Mouse (Mus musculus) induced T-regulatory cell, adult 2 months (primary cell): ENCODE results near the gene Padi3.

ENCODE experiments used
- DNase-seq: peaks from one replicate; pipeline ENCODE4 v3.0.0-alpha.2; 2012; ENCODE audit warnings: low read depth

Gene Padi3

DNA sequence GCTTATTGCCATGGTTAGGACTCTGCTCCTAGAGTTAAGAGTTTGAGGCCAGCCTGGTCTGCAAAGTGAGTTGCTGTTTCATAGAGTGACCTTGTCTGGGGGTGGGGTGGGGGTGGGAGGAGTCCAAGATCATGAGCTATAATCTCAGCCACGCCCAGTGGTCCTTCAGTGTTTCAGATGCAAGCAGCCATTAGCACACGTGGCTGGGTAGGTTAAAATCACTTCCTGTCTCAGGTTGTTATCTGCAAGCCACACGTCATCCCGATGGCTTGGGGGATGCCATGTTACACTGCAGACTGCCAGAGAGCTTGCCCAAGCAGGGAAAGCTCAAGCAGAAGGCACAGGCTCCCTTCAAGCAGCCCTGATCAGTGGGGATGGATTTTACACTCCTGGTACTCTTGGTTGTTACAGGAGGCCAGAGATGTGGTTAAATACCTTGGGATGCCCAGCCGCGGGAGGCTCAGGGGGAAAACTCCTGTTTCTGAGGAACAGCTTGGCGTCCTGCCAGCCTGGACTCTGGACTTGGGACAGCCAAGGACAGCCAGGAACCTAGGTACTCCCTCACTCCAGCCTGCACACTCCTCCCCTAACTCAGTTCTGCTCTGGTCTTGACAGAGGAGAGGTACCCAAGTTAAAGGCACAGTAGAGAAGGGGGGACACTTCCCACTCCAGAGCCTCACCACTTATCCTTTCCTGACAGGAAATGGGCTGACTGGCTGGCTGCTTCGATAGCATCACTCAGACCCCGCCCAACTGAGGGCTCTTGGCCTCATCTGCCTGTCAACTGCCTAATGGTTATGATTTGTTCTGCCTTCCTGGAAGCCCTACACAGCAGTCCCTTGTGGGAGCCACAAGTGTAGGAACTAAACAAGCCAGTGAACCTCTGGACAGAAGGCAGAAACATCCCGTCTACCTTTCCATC lies 5.8 kb upstream of the Padi3 start:
- DNase-seq = peak; percentile 86

DNA sequence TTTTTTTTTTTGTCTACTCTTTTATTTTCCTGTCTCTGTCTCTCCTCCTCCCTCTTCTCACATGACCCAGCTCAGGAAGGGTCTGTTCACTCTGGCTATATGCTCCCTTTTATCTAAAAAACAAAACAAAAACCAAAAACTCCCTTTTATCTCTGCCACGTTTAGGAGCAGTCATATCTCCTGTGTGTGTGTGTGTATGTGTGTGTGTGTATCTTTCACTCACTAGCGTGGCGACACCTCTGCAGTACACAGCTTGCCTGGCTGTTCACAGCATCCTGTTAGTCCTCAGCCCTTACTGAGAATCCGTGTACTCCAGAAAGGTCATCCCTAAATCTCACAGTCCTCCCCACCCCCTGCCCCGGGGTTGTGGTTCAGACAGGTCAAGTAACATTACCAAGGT lies 5.0 kb upstream of the Padi3 start:
- peak; percentile 76 for DNase-seq

DNA sequence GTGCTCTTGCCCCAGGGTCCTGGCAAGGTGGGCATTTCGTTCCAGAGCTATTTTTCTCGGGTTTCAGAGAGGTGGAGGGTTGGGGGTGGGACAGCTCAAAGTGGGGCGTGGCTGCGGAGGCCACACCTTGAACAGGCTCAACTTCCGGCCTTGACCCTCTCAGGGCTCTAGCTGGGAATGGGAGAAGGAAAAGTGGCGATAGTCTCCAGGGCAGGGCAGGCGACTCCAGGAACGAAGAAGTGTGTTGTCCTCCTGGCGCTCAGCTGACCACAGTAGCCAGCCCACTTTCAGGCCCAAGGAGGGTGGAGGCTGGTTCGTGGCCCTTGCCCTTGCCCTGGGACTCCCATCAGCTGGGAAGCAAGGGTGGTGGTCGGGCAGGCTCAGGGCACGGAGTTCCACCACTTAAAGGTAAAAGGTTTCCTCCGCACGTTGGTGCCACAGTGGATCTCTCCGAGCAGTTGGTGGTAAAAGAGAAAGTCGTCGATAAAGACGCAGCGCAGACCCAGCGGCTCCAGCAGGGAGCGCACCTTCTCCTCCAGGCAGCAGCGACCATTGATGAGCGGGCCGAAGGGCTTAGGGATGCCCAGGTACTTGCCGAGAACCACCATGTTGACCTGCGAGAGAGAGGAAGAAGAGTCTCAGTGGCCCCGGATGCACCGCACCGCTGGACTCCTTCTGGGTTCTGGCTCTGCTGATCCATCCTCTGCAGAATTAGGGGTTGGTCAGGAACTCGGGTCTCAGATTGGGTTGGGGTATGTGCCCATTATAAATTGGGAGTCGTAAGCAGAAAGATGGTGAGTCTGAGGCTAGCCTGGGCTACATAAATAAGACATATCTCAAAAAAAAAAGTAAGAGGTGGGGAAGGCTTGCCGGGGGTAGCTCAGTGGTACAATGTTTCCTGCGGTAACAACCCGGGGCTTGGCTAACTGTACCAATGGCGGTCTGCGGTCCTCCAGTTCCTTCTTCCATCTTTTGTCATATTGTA lies 4.1 kb upstream of the Padi3 start:
- DNase-seq = peak; percentile 75

DNA sequence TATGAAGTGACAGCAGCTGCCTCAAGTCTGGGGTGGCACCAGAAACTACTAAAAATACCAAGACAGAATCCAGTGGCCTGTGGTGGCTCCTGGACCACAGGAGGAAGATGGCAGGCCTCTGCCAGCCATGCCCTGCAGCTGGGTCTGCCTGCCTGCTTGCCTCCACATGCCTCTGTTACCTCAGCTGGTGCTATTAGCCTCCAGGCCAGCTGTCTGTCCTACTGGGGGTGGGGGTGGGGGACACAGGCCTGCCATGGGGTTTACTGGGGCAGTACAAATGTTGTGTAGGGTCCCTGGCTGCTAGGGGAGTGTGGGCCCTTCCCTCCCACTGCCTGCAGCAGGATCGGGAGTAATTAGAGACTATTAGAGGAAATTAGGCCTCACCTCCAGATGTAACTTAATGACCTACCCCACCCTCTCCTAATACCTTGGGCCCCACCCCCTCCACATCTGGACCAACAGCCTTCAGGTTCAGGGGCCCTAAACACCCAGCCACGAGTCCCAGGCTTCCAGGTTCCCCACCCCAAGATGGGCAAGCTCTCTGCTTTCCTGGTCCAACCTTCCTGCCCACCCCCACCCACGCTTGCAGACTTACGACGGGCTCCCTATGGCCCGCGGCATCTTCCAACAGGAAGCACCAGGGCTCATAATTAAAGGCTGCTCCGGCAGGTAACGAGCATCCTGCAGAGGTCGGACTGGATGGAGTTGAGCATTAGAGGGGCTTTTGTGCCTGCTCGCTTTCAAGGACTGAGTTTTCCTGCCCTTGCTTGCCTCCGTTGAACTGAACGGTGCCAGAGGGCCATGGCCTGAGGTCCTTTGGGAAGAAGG lies 3.1 kb upstream of the Padi3 start:
- DNase-seq = peak; percentile 10

DNA sequence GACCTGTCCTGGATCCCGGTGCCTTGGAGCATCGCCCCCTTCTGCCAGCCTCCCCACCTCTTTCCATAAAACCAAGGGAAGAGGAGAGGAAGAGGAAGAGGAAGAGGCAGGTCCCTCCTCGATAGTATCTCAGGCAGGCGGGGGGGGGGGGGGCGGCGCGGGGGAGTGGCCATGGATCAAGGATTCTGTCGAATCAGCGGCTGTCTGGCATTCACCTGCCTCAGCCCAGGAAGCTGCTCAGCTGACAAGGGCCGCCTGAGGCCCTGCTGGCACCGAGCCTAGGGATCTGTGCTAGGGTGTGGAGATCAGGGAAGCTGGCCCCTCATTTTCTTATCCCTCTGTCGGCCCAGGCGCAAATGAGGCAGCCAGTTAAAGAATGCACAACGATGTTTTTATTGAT lies 2.2 kb upstream of the Padi3 start:
- DNase-seq = peak; percentile 29

DNA sequence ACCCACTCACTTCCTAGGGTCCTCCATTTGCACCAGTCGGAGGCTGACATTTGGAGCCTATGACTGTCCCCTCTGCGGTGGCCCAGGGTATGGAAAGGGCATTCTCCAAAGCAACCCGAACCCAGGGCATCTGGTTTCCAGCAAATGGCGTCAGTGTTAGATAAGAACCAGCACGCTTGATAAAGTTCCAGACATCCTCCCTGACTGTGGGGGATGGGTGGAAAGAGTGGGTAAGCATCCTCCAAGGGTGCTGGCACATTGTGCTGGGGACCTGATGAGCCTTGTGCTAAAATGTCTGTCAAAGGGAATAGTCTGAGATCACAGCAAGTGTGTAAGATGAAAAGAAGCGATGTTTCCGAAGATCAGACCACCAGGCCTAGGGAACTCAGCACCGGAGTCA lies 1.7 kb upstream of the Padi3 start:
- DNase-seq = peak; percentile 32

DNA sequence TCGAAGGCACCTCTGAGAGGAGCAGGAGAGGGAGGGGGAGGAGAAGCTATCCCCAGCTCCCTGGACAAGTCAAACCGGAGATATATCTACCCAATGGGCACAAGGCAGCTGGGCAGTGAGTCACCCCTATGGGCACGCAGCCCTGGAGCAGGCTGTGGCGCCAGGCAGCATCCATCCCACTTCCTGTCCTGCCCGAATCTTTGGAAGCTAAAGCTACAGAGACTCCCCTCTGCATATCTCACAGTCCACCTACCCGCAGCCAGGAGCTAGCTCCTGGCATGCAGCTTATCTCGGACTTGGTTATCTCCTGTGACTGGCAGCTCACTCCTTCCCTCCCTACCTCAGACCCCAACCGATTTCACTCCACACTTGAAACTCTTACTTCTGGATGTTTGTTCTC lies 1.3 kb downstream of the Padi3 start:
- DNase-seq = no peak

DNA sequence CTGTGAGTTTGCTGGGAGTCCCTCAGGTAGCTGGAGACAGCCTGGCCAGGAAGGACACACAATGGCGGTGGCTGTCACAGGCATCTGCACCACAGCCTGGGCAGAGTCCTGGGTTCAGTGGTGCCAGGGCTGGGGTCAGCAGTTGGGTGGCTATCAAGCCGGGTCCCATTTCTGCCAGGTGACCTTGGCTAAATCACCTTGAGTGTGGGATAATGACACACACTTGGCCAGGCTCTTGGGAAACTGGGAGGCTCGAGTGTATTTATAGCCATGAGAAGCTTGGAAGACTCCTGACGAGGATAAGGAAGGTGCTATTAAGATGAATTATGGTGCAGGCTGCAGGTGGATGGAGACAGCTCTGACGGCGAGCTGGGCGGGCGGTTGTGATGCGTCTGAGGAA lies 5.8 kb downstream of the Padi3 start:
- no peak for DNase-seq

DNA sequence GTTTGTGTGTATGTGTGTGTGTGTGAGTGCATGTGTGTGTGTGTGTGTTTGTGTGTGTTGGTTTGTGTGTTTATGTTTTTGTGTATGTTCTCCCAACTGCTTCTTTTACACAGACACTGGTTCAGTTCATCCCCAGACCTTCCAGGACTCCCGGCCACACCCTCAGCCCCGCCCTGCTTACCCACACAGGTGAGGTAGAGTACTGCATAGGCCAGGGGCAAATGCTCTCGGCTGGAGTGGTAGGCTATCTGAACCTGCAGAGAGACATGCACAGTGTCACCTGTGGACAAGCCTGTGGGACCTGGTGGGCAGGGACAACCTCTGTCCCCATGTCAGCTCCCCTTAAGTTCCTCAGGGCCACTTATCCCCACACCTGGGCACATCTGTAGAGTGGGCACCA lies 9.1 kb downstream of the Padi3 start:
- DNase-seq = no peak

DNA sequence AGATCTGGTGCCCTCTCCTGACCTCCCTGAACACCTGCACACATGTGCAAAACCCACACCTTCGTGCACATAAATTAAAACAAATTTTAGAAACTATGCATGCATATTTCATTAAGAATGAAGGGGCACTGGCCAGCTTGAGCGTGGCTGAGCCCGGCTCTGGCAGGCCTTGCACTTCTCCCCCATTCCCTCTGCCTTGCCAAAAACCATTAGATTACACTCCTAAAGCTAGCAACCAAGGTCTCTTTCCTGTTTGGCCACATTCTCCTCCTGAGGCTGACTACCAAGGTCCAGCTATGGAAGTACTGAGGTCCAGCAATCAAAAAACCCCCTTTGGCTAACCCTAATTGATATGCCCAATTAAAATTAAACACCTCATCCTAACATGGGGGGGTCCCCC lies 13.7 kb downstream of the Padi3 start:
- DNase-seq = no peak

DNA sequence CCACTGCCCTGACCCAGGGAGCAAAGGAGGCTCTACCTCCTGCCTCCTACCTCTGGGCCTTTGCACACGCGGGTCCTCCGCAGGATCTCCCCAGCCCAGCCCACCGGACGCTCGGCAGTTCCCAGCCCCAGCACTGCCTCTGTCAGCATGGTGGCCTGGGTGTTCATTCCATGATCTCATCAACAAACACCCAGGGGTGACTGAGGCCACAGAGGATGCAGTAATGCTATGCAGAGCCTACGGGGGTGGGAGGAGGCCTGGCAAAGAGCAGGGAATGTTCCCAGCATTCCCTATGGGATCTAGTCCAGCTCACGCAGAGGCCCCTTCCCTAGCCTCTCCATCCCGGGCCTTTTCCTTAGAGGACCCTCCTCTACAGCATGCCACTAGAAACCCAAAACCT lies 15.8 kb downstream of the Padi3 start:
- no peak for DNase-seq

DNA sequence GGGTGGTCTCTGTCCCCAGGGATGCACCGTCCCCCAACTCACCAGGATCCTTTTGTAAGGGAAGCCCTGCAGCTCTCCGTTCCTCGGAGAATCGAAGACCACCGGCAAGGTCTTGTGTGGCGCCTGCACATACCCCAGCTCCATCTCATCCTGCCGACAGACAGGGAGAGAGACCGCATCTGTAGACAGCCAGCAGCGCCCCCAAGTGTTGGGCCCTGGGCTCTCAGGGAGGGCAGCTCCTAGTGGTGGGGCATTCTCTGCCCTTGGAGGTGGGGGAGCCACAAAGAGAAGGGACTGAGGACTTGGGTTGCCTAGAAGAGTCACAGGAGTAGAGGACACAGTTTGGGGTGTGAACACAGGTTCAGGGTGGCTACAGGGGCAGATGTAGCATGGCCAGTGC lies 16.7 kb downstream of the Padi3 start:
- no peak for DNase-seq

DNA sequence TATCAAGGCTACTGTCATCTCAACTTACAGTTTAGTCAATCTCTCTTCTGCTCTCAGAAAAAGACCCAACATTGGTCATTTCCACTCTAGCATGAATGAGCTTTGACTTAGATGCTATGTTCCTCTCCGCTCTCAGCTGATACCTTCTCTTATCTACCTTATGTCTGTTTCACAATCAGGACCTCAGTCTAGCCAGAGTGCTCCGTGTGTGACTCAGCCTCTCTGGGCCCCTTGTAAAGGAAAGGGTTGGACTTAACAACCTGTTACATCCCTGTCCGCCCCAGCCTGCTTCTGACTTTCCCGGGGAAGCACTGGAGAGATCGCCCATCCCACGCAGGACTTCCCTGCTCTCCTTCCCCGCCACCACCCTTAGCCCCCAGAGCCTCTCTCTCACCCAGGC lies 17.9 kb downstream of the Padi3 start:
- DNase-seq = no peak

DNA sequence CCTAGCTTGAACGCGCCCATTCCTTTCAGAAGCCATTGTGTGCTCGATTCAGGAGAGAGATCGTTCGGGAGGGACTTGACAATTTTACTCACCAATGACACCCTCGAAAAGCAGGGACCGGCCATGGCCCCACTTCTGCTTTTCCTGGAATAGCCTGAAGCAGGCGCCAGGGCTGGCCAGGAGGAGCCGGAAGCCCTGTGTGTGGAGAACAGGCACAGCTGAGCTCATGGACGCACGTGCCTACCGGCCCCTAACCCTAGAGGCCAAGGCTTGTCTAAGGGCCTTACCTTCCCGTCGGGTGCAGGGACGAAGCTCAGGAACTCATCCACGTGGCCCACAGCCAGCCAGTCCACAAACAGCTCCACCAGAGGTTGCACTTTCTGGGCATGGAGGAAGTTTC lies 19.4 kb downstream of the Padi3 start:
- DNase-seq = no peak

DNA sequence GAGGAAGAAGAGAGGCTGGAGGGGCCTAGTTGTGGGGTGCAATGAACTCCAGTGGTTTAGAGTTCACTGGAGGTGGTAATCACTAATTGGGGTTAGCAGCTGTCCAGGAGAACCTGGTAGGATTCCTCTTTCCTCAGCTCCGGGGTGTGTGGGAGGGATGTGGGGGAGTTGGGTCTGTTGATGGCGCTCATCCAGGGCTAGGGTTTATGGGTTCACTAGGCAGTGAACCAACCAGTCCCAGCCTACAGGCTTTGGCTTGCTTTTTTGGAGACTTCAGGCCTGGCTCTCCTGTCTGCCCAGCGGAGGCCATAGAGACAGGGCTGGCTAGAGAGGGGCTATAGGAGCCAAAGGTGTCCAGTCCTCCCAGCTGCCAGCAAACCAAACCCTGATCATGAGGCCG lies 20.5 kb downstream of the Padi3 start:
- no peak for DNase-seq

DNA sequence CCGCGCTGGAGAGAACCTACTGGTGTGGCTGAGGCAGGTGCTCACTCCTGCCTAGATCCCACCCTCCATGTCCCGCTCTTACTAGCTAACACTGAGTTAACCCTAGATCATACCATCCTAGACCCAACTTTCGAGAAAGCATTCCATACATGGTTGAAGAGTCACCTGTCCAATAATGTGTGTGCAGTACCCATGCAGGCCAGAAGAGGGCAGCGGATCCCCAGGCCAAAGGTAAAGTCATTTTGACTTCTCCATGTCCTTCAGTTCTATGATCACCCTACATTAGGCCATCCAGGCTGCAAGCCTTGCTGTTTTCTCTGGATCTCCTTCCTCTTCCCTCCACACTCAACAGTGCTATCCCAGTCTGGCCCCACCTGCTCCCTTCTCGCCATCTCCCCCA lies 21.5 kb downstream of the Padi3 start:
- DNase-seq = peak; percentile 82

DNA sequence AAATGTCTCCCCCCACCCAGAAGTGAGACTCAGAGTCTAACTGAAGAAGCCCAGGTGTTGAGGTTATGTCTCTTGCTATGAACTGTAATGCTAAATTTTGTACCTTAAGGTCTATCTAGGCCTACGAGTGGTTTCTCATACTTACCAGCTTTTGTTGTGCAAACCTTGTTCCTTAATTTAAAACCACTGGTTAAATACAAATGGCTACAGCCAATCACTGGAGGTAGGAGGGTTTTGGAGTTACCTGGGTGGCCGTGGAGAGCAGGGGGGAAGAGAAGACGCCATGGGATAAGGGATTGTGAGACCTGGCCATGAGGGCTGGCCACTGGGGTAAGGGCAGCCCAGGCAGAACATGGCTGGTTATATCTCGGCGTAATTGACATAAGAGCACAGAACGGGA lies 22.2 kb downstream of the Padi3 start:
- no peak for DNase-seq

DNA sequence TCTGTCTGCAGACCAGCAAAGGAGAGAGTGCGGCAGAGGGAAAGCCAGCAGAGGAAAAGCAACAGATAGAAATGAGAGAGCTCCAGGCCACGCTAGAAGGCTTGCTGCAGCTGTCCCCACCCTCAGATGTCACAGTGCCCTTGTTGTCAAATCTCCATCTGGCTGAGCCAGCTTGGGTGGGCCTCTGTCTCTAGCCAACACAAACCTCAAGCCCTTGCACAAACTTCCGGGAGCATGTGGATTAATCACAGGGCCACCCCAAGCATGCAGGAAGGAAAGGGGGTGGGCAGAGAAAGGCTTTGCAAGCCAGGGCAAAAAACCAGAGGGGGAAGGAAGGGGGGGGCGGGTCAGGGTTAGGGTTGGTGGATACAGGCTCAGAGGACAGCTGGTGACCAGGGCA lies 23.0 kb downstream of the Padi3 start:
- DNase-seq = no peak

DNA sequence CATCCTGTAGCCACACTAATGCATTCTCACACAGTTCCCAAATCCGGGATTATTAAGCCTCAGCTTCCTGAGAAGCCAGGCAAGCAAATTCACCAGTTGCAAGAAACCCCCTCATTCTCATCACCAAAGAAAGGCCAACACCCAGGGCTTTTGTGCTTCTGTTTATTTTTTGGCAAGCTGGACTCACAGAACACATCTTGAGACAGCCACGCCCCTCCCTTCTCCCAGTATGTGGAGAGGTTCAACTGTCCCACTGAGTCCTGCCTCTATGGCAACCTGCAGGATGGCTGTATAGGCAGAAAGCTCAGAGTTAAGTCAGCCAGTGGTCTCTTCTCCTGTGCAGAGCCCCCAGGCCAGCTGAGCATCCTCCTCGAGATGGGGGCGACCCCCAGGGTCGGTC lies 25.2 kb downstream of the Padi3 start:
- DNase-seq = no peak

DNA sequence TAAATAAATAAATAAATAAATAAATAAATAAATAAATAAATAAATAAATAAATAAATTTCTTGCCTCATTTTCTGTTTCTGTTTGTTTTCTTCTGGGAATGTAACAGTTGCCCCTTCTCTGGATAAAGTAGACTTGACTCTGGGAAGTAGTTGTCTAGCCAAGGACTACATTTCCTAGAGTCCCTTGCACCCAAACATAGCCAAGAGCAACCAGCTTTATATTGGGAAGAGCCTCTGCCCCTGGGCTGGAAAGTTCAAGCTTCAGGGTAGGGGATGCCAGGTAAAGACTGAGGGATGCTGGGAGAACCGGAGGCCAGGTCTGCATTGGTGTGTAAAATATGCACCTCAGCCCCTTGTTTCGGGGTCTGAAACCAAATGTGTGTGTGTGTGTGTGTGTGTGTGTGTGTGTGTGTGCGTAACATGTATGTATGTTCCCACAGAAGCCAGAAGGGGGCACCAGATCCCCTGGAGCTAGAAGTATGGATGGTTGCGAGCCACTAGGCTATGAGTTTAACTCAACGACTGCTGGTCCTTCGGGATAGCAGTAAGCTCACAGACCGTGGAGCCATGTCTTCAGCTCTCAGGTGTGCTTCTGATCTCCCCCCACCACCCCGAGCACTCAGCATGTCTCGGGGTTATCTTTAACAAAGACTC lies 26.0 kb downstream of the Padi3 start:
- no peak for DNase-seq

DNA sequence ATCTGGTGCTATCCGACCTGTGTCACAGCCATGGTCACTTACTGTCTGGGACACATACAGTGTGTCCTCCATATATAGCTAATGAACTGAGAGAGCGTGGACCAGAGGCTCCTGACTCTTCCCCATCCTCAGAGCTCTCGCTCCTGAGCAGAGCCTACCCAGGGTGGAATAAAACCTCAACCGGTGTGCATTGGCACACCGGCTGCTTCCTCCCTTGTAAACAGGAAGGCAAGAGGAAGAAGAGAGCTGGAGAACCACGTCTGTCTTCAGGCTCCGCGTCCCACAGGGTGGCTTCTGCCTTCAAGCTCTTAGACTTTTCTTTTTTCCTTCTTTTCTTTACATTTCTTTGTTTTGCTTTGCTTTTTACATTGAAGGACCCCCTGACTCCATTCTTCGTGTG lies 27.6 kb downstream of the Padi3 start:
- DNase-seq = no peak

DNA sequence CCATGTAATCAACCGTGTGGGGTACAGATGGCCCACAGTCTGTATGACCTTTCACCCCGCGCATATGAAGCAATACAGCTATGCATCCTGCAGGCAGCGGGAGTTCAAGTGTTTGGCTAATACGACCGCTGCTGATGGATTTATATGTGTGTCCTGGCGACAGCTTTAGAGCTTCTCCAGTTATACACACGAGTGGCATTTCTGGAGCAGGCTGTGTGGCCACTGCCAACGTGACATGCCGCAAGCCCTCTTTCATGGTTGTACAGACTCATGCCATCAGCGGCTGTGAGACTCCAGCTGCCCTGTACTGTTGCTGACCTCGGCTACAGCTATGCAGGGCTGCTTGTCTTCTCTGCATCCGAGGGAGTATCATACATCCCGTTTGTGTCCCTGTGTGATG lies 29.9 kb downstream of the Padi3 start:
- DNase-seq = no peak
